Mouse (Mus musculus) left cerebral cortex, postnatal 4 days (tissue): ENCODE results near the gene Hmgb2. TPM values are rescaled to one million over a fixed set of nuclear protein-coding genes. Genes with fewer than 3 reads are reported as not detected.

Experiments used
- DNase-seq: peaks from one replicate; pipeline ENCODE4 v3.0.0-alpha.2; 2022
- intact Hi-C: fragments of 180-260 bp; cut with DNase I; formaldehyde crosslinking; loops from one replicate; pipeline ENCODE4 v1.15.1; 2025
- total RNA-seq, 2 experiments: library from RNA; stranded (reverse); gene quantifications; 2 replicates each; pipeline ENCODE4 v1.2.3; 2021

Hmgb2 gene
- total RNA-seq, 2 experiments from 2014 or later: 22.1 to 32.1 TPM

- intact Hi-C loops: no loop called here
- DNase-seq: no peak
Observed at GRCm38 (mm10) chr8:57547581-57547980, 35.9 kb downstream of the Hmgb2 start.

- intact Hi-C loops: no loop called here
- DNase-seq: no peak
Observed at GRCm38 (mm10) chr8:57552102-57553032, 40.7 kb downstream of the Hmgb2 start.

GRCm38 (mm10) chr8:57560926-57561325, 49.2 kb downstream of the Hmgb2 start:
- DNase-seq: no peak
- intact Hi-C loops: no loop called here

GRCm38 (mm10) chr8:57562741-57563140, 51.0 kb downstream of the Hmgb2 start:
- intact Hi-C loops: no loop called here

GRCm38 (mm10) chr8:57563726-57564125, 52.0 kb downstream of the Hmgb2 start:
- intact Hi-C loops: no loop called here
- DNase-seq: no peak

More at GRCm38 (mm10) chr8:57562741-57563140, 51.0 kb downstream of the Hmgb2 start:
- no peak for DNase-seq

GRCm38 (mm10) chr8:57565039-57565438, 53.3 kb downstream of the Hmgb2 start:
- no peak for DNase-seq
- intact Hi-C loops: no loop called here

Other genes starting within 250 kb of the Hmgb2 start
- gene Hand2, start 190.9 kb upstream of the Hmgb2 start, total RNA-seq: not detected
- 10 to 100 TPM; 20.1 to 20.3 TPM for gene Scrg1, start 56.0 kb upstream of the Hmgb2 start, total RNA-seq
- gene Sap30, start 24.0 kb upstream of the Hmgb2 start, total RNA-seq: 10 to 100 TPM; 12.5 to 13.8 TPM
- gene Galnt7, start 141.1 kb downstream of the Hmgb2 start, total RNA-seq: 10 to 100 TPM; 10.9 to 13.0 TPM